Mouse (Mus musculus): Measurements from ENCODE around the gene Ankle1. TPM values are rescaled to one million over a fixed set of nuclear protein-coding genes. Genes with fewer than 3 reads are reported as not detected.
"Not testable (repeated sequence)": the region's sequence is repeated elsewhere in the genome, so short reads cannot be mapped to it uniquely, and the experiment has no call there.

Gene Ankle1
- polyA plus RNA-seq, 1 experiment from 2014 or later, result 20.8 TPM

- H3K4me3 ChIP-seq (ENCODE audit: low read depth, low read length), result no peak overlapping the region
- no peaks in the 10 kb centered on the region for H3K36me3 ChIP-seq (ENCODE audit: control insufficient read depth, insufficient read depth, low read length)
- H3K9ac ChIP-seq (ENCODE audit: low read depth, low read length), result no peak overlapping the region
- H3K27ac ChIP-seq (ENCODE audit: low read depth, low read length), result no peak overlapping the region
- no peaks in the 10 kb centered on the region for H3K4me1 ChIP-seq (replicated peaks; ENCODE audit: control insufficient read depth, insufficient read depth, low read length)
- DNase-seq (ENCODE audit: low spot score) (no peak), ATAC-seq (ENCODE audit: low FRiP score) (no peak)
- no peaks in the 10 kb centered on the region for H3K9me3 ChIP-seq (ENCODE audit: control insufficient read depth, low read length)
- H3K27me3 ChIP-seq (ENCODE audit: control insufficient read depth, insufficient read depth, low read length), result no peaks in the 10 kb centered on the region
- H3K4me2 ChIP-seq (replicated peaks; ENCODE audit: low read depth, low read length), result no peak overlapping the region
Measured at GRCm38 (mm10) chr8:71422121-71422520, 16.3 kb downstream of the Ankle1 start.

DNA sequence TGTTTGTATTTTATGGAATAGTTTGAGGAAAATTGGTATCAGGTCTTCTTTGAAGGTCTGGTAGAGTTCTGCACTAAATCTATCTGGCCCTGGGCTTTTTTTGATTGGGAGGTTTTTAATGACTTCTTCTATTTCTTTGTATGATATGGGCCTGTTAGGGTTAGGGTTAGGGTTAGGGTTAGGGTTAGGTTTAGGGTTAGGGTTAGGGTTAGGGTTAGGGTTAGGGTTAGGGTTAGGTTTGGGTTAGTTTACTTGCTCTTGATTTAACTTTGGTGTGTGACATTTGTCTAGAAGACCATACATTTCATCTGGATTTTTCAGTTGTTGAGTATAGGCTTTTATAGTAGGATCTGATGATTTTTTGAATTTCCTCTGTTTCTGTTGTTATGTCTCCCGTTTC, 27.1 kb downstream of the Ankle1 start:
- 79% methylated on average over 1 of the region's 1 CpGs for WGBS
- H3K9me3 ChIP-seq (ENCODE audit: control insufficient read depth, low read length); H3K27me3 ChIP-seq (ENCODE audit: control insufficient read depth, insufficient read depth, low read length); H3K4me1 ChIP-seq (replicated peaks; ENCODE audit: control insufficient read depth, insufficient read depth, low read length); H3K27ac ChIP-seq (ENCODE audit: low read depth, low read length); ATAC-seq (ENCODE audit: low FRiP score); H3K4me3 ChIP-seq (ENCODE audit: low read depth, low read length); H3K36me3 ChIP-seq (ENCODE audit: control insufficient read depth, insufficient read depth, low read length); H3K4me2 ChIP-seq (replicated peaks; ENCODE audit: low read depth, low read length); DNase-seq (ENCODE audit: low spot score); H3K9ac ChIP-seq (ENCODE audit: low read depth, low read length): not testable (repeated sequence)

- WGBS, result 63% methylated on average over 3 of the region's 3 CpGs
Measured at GRCm38 (mm10) chr8:71437041-71437440, 31.2 kb downstream of the Ankle1 start.

DNA sequence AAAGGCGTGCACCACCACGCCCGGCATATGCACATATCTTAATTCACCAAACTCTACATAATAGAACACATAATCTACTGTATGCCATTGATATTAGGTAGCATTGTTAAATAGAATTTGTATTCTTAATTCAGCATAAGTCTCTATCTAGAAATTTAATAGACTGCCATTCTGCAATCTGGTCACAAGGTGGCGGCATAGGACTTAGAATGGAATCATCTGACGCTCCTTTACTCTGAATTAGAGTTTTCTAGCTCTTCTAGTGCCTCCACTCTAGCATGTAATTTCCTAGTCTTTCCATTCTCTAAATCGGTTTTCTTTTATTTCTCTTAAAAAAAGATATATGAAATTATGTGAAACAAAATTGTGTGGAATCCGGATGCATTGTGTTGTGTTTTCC, 35.6 kb downstream of the Ankle1 start:
- H3K4me3 ChIP-seq (ENCODE audit: low read depth, low read length), result no peak overlapping the region
- H3K36me3 ChIP-seq (ENCODE audit: control insufficient read depth, insufficient read depth, low read length), result no peaks in the 10 kb centered on the region
- 2% methylated on average over 7 of the region's 7 CpGs for WGBS
- H3K9me3 ChIP-seq (ENCODE audit: control insufficient read depth, low read length), result no peaks in the 10 kb centered on the region
- H3K4me1 ChIP-seq (replicated peaks; ENCODE audit: control insufficient read depth, insufficient read depth, low read length), result no peaks in the 10 kb centered on the region
- ATAC-seq (ENCODE audit: low FRiP score) (no peak), DNase-seq (ENCODE audit: low spot score) (peak; percentile 81)
- no peak overlapping the region for H3K9ac ChIP-seq (ENCODE audit: low read depth, low read length)
- no peaks in the 10 kb centered on the region for H3K27me3 ChIP-seq (ENCODE audit: control insufficient read depth, insufficient read depth, low read length)
- no peak overlapping the region for H3K4me2 ChIP-seq (replicated peaks; ENCODE audit: low read depth, low read length)
- H3K27ac ChIP-seq (ENCODE audit: low read depth, low read length), result no peak overlapping the region

More at GRCm38 (mm10) chr8:71437041-71437440, 31.2 kb downstream of the Ankle1 start:
- Histone ChIP-seq H3K27me3 (ENCODE audit: control insufficient read depth, insufficient read depth, low read length) (no peaks in the 10 kb centered on the region), H3K4me2 (replicated peaks; ENCODE audit: low read depth, low read length) (no peak overlapping the region), H3K4me3 (ENCODE audit: low read depth, low read length) (no peak overlapping the region), H3K27ac (ENCODE audit: low read depth, low read length) (no peak overlapping the region), H3K9ac (ENCODE audit: low read depth, low read length) (no peak overlapping the region), H3K9me3 (ENCODE audit: control insufficient read depth, low read length) (no peaks in the 10 kb centered on the region), H3K4me1 (replicated peaks; ENCODE audit: control insufficient read depth, insufficient read depth, low read length) (no peaks in the 10 kb centered on the region), H3K36me3 (ENCODE audit: control insufficient read depth, insufficient read depth, low read length) (no peaks in the 10 kb centered on the region)
- no peak for DNase-seq (ENCODE audit: low spot score)
- no peak for ATAC-seq (ENCODE audit: low FRiP score)

- Histone ChIP-seq H3K36me3 (ENCODE audit: control insufficient read depth, insufficient read depth, low read length) (no peaks in the 10 kb centered on the region), H3K4me1 (replicated peaks; ENCODE audit: control insufficient read depth, insufficient read depth, low read length) (no peaks in the 10 kb centered on the region), H3K4me2 (replicated peaks; ENCODE audit: low read depth, low read length) (no peak overlapping the region), H3K4me3 (ENCODE audit: low read depth, low read length) (no peak overlapping the region), H3K27ac (ENCODE audit: low read depth, low read length) (no peak overlapping the region), H3K9me3 (ENCODE audit: control insufficient read depth, low read length) (no peaks in the 10 kb centered on the region), H3K27me3 (ENCODE audit: control insufficient read depth, insufficient read depth, low read length) (no peaks in the 10 kb centered on the region), H3K9ac (ENCODE audit: low read depth, low read length) (no peak overlapping the region)
- ATAC-seq (ENCODE audit: low FRiP score), result no peak
- WGBS, result 86% methylated on average over 7 of the region's 7 CpGs
- DNase-seq (ENCODE audit: low spot score), result no peak
Measured at GRCm38 (mm10) chr8:71445096-71445495, 39.3 kb downstream of the Ankle1 start.

- 67% methylated on average over 4 of the region's 4 CpGs for WGBS
- Histone ChIP-seq H3K9me3 (ENCODE audit: control insufficient read depth, low read length) (no peaks in the 10 kb centered on the region), H3K9ac (ENCODE audit: low read depth, low read length) (no peak overlapping the region), H3K36me3 (ENCODE audit: control insufficient read depth, insufficient read depth, low read length) (no peaks in the 10 kb centered on the region), H3K4me1 (replicated peaks; ENCODE audit: control insufficient read depth, insufficient read depth, low read length) (no peaks in the 10 kb centered on the region), H3K4me2 (replicated peaks; ENCODE audit: low read depth, low read length) (no peak overlapping the region), H3K27me3 (ENCODE audit: control insufficient read depth, insufficient read depth, low read length) (no peaks in the 10 kb centered on the region), H3K4me3 (ENCODE audit: low read depth, low read length) (no peak overlapping the region), H3K27ac (ENCODE audit: low read depth, low read length) (no peak overlapping the region)
- ATAC-seq (ENCODE audit: low FRiP score), result no peak
- DNase-seq (ENCODE audit: low spot score), result no peak
Measured at GRCm38 (mm10) chr8:71451337-71451736, 45.5 kb downstream of the Ankle1 start.

DNA sequence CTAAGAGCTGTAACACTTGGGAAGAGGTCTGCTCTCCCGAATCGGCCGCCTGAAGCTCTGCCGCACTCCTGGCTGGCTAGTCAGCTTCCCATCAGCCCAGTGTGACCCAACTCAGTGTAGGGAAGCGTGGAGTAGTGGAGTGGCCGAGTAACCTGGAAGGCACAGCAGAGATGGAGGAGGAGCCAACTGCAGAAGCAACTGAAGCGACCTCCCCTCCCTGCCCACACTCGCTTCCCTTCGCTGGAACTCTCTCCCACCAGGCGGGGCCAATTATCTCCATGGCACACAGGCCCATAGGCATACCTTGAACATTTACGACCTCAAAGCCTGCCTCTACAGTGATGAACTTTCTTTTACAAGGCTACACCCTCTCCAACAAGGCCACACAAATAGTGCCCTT, 46.0 kb downstream of the Ankle1 start:
- Histone ChIP-seq H3K4me3 (ENCODE audit: low read depth, low read length) (no peak overlapping the region), H3K4me1 (replicated peaks; ENCODE audit: control insufficient read depth, insufficient read depth, low read length) (no peaks in the 10 kb centered on the region), H3K36me3 (ENCODE audit: control insufficient read depth, insufficient read depth, low read length) (no peaks in the 10 kb centered on the region), H3K9me3 (ENCODE audit: control insufficient read depth, low read length) (no peaks in the 10 kb centered on the region), H3K27ac (ENCODE audit: low read depth, low read length) (no peak overlapping the region), H3K27me3 (ENCODE audit: control insufficient read depth, insufficient read depth, low read length) (no peaks in the 10 kb centered on the region), H3K4me2 (replicated peaks; ENCODE audit: low read depth, low read length) (no peak overlapping the region), H3K9ac (ENCODE audit: low read depth, low read length) (no peak overlapping the region)
- ATAC-seq (ENCODE audit: low FRiP score) (no peak), DNase-seq (ENCODE audit: low spot score) (no peak)
- WGBS, result 49% methylated on average over 11 of the region's 11 CpGs

DNA sequence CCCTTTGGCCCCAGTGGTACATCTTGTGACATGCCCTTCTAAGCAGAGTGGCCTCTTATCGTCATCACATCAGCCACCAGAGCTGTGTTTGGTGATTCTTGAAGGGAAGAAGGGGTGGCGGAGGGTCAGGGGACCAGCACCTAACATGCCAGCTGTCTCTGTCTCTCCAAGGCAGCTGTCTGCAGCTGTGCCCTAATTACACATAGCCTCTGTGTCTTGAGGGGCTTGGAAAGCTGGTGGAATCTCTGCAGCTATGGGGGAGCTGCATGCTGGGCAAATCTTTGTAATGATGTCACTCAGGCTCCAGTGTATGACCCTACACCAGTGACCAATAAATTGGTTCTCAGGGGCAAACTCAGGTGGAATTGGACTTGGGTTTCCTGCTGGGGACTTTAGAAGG, 46.9 kb downstream of the Ankle1 start:
- DNase-seq (ENCODE audit: low spot score) (no peak), ATAC-seq (ENCODE audit: low FRiP score) (no peak)
- no peaks in the 10 kb centered on the region for H3K9me3 ChIP-seq (ENCODE audit: control insufficient read depth, low read length)
- H3K9ac ChIP-seq (ENCODE audit: low read depth, low read length), result no peak overlapping the region
- H3K36me3 ChIP-seq (ENCODE audit: control insufficient read depth, insufficient read depth, low read length), result no peaks in the 10 kb centered on the region
- H3K4me1 ChIP-seq (replicated peaks; ENCODE audit: control insufficient read depth, insufficient read depth, low read length), result no peaks in the 10 kb centered on the region
- H3K4me2 ChIP-seq (replicated peaks; ENCODE audit: low read depth, low read length), result no peak overlapping the region
- no peaks in the 10 kb centered on the region for H3K27me3 ChIP-seq (ENCODE audit: control insufficient read depth, insufficient read depth, low read length)
- 82% methylated on average over 2 of the region's 2 CpGs for WGBS
- no peak overlapping the region for H3K4me3 ChIP-seq (ENCODE audit: low read depth, low read length)
- H3K27ac ChIP-seq (ENCODE audit: low read depth, low read length), result no peak overlapping the region

DNA sequence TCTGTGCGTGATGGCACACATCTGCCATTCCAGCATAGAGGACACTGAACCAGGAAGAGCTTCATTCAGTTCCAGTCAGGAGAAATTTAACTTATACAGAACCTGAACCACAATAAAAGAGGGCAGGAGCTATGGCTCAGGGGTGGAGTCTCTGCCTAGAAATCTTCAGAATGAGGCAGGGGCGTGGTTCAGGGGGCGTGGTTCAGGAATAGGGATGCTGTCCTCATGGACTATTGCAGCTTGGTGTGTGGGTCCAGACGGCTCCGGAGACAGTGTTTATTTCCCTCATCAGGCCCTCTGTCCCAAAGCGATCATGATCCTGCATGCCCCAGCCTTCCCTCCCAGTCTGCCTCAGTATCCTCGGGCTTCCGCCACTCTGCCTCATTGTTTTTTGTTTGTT, 48.9 kb downstream of the Ankle1 start:
- Histone ChIP-seq H3K4me3 (ENCODE audit: low read depth, low read length) (no peak overlapping the region), H3K9me3 (ENCODE audit: control insufficient read depth, low read length) (no peaks in the 10 kb centered on the region), H3K9ac (ENCODE audit: low read depth, low read length) (no peak overlapping the region), H3K4me1 (replicated peaks; ENCODE audit: control insufficient read depth, insufficient read depth, low read length) (no peaks in the 10 kb centered on the region), H3K27ac (ENCODE audit: low read depth, low read length) (no peak overlapping the region), H3K4me2 (replicated peaks; ENCODE audit: low read depth, low read length) (no peak overlapping the region), H3K36me3 (ENCODE audit: control insufficient read depth, insufficient read depth, low read length) (no peaks in the 10 kb centered on the region), H3K27me3 (ENCODE audit: control insufficient read depth, insufficient read depth, low read length) (no peaks in the 10 kb centered on the region)
- DNase-seq (ENCODE audit: low spot score), result no peak
- WGBS, result 85% methylated on average over 8 of the region's 8 CpGs
- ATAC-seq (ENCODE audit: low FRiP score), result no peak
